Mouse (Mus musculus) myocyte (in vitro differentiated cells): ENCODE results near the gene Zc3h15.

Experiments used
- POLR2A ChIP-seq: IDR thresholded peaks from one replicate; pipeline ENCODE4 v1.6.1; 2011; ENCODE audit warnings: low read depth, mild to moderate bottlenecking, control low read depth, moderate library complexity; ENCODE audit not compliant: insufficient read length
- TCF12 ChIP-seq: IDR thresholded peaks from one replicate; pipeline ENCODE4 v1.6.1; 2011; ENCODE audit warnings: mild to moderate bottlenecking, control low read depth; ENCODE audit not compliant: poor library complexity, insufficient read depth, severe bottlenecking
- USF1 ChIP-seq: IDR thresholded peaks from one replicate; pipeline ENCODE4 v1.6.1; 2011; ENCODE audit warnings: low read depth, mild to moderate bottlenecking, control low read depth, moderate library complexity

- TF ChIP-seq USF1, result no peak
- no peak for TF ChIP-seq POLR2A
- TF ChIP-seq TCF12, result no peak
Observed at GRCm38 (mm10) chr2:83626881-83627280, 17.4 kb upstream of the Zc3h15 start.
